Mouse (Mus musculus) midbrain, embryonic 16.5 days (tissue): ENCODE data around the gene Grk3. TPM values are rescaled to one million over a fixed set of nuclear protein-coding genes. Genes with fewer than 3 reads are reported as not detected.

ENCODE experiments used
- ATAC-seq: fragments of 200-750 bp; cut with Nextera tagmentation; 2 replicates; pipeline ENCODE4 v1.8.0; 2017; ENCODE audit warnings: moderate TSS enrichment
- H3K27ac ChIP-seq: fragments of 300-500 bp; sonication (generic); 2 replicates; pipeline ENCODE4 v1.5.1; 2014; ENCODE audit warnings: mild to moderate bottlenecking, low read length, mixed read lengths
- H3K27me3 ChIP-seq: fragments of 300-500 bp; sonication (generic); 2 replicates; pipeline ENCODE4 v1.6.1; 2014; ENCODE audit warnings: low read depth, low read length, mixed read lengths; ENCODE audit not compliant: control insufficient read depth, insufficient read depth
- H3K36me3 ChIP-seq: fragments of 300-500 bp; sonication (generic); 2 replicates; pipeline ENCODE4 v1.6.1; 2014; ENCODE audit warnings: mild to moderate bottlenecking, low read length, moderate library complexity, mixed read lengths; ENCODE audit not compliant: control insufficient read depth, insufficient read depth
- H3K4me1 ChIP-seq: fragments of 300-500 bp; sonication (generic); 2 replicates; pipeline ENCODE4 v1.6.1; 2014; ENCODE audit warnings: mild to moderate bottlenecking, low read length, mixed read lengths; ENCODE audit not compliant: control insufficient read depth, insufficient read depth
- H3K4me2 ChIP-seq: fragments of 300-500 bp; sonication (generic); 2 replicates; pipeline ENCODE4 v1.6.1; 2014; ENCODE audit warnings: mild to moderate bottlenecking, low read length, mixed read lengths
- H3K4me3 ChIP-seq: fragments of 300-500 bp; sonication (generic); 2 replicates; pipeline ENCODE4 v1.5.1; 2014; ENCODE audit warnings: low read depth, mild to moderate bottlenecking, low read length, moderate library complexity, mixed read lengths
- H3K9ac ChIP-seq: fragments of 300-500 bp; sonication (generic); 2 replicates; pipeline ENCODE4 v1.6.1; 2014; ENCODE audit warnings: low read depth, low read length, mixed read lengths
- H3K9me3 ChIP-seq: fragments of 300-500 bp; sonication (generic); replicated peaks from 2 replicates; pipeline ENCODE4 v1.6.1; 2014; ENCODE audit warnings: mild to moderate bottlenecking, low read length, mixed read lengths; ENCODE audit not compliant: control insufficient read depth, poor library complexity, severe bottlenecking
- WGBS: fragments of 180-500 bp; shearing (Covaris S2); extraction: QIAGEN DNeasy Blood & Tissue Kit; methylation state at CpG from one replicate; pipeline ENCODE4 v1.1.7; 2014; 5-methylcytosine and 5-hydroxymethylcytosine counted together
- polyA plus RNA-seq: library from polyadenylated mRNA; unstranded; fragments of >200 nt; fragmentation: Nextera tagmentation; extraction: Ambion mirVana; gene quantifications from 2 replicates; pipeline ENCODE4 v1.2.1, GENCODE M21; 2015

The Grk3 gene
- polyA plus RNA-seq, 1 experiment from 2014 or later: 31.5 TPM

DNA sequence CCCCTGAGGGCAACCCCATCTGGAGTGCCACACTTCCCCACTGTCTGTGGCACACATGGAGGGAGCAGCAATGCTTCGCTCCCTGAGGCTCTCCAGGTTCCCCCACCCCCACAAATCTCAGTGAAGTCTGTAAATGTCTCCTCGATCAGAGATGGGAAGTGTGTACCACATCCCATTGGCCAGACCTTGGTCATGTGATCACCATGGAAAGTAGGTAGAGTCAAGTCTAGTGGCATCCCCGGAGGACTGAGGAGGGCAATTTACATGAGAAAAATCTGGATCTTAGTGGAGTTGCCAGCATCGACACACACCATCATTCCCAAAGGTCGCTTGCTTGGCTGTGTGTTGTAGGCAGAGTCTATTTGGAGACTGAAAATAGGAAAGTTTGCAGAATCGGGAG is 23.0 kb upstream of the Grk3 start:
- WGBS: 74% methylated on average over 6 of the region's 6 CpGs

DNA sequence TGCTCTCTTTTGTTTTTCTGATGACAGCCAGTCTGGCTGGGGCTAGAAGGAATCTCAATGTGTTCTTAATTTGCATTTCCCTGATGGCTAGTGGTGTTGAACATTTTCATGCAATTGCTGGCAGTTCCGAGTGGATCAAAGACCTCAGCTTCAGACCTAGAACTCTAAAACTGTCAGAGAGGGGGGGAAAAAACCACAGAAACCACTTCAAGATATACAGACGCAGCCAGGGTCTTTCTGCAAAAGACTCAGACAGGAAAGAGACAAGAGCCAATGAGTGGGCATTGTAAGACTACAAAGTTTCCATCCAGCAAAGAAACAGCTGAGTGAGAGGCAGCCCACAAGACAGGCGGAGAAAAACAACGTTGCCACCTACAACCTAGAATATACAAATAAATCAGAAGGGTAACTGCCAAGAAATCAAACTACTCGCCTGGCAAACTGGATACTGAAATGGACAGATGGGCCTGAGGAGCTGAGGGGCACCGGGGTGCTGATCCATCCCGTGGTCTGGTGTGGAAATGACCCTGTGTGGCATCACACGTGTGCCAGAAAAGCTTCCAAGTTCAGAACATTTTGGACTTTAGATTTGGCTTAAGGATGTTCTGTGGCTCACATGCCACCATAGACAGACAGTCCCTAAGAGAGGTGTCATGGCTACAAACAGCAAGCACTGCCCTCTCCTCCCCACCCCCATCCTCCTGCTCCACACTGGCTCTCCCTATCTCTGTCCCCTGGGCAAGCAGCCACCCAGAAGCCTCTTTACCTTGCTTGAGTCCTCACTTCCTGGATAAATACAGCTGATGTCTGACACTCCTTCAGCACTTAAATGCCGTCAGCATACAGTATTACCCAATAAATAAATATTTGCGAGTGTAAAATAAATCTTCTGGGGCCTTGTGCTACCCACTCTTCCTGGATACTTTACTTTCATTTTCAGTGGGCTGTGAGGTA is 19.8 kb upstream of the Grk3 start:
- Histone ChIP-seq H3K27ac (peak overlapping the region; percentile 64), H3K4me2 (no peak overlapping the region), H3K27me3 (no peaks in the 10 kb centered on the region), H3K9me3 (no peaks in the 10 kb centered on the region), H3K4me3 (no peak overlapping the region), H3K4me1 (peaks cover 20% of the 10 kb centered on the region), H3K9ac (no peak overlapping the region), H3K36me3 (no peaks in the 10 kb centered on the region)
- no peak for ATAC-seq
- 60% methylated on average over 10 of the region's 10 CpGs for WGBS

More for the DNA sequence above, 23.0 kb upstream of the Grk3 start:
- Histone ChIP-seq H3K27me3 (no peaks in the 10 kb centered on the region), H3K36me3 (no peaks in the 10 kb centered on the region), H3K9me3 (no peaks in the 10 kb centered on the region), H3K4me1 (peaks cover 22% of the 10 kb centered on the region), H3K4me3 (no peak overlapping the region), H3K4me2 (no peak overlapping the region), H3K27ac (no peak overlapping the region), H3K9ac (no peak overlapping the region)
- ATAC-seq: no peak

DNA sequence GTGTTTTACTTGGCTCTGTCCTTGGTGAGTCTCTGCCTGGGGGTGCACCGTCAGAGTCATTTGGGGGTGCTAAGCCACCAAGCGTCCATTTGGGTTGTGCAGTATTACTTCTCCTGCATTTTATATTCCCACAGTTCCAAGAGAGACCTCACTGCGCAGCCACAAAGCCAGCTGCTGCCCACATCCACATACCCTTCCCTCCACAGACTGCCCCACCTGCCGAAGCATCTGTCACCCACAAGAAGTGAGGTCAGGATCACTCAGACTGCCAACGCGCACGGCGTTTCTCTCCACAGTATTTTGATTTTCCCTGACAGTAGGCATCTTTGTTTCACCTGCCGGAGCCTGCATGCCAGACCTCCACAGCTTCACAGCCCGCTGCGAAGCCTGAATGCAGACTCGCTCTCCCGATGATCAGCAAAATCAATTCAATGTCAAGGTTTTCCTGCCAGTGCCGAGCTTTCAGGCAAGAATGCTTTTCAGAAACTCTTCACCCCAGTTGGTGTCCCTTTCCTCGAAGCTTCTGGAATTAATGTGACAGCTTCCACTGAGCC is 15.7 kb upstream of the Grk3 start:
- Histone ChIP-seq H3K4me1 (peaks cover 20% of the 10 kb centered on the region), H3K27me3 (no peaks in the 10 kb centered on the region), H3K4me2 (no peak overlapping the region), H3K9ac (0 out of 2 replicates have a peak overlapping the region, but pooled peaks have one; percentile 15), H3K36me3 (no peaks in the 10 kb centered on the region), H3K4me3 (no peak overlapping the region), H3K9me3 (no peaks in the 10 kb centered on the region), H3K27ac (peak overlapping the region; percentile 26; the same call in 1 of the 2 replicates)
- no peak for ATAC-seq
- WGBS: 37% methylated on average over 15 of the region's 15 CpGs

GRCm38 (mm10) chr5:113030082-113030481 is 14.5 kb upstream of the Grk3 start:
- no peaks in the 10 kb centered on the region for H3K36me3 ChIP-seq
- no peak overlapping the region for H3K4me3 ChIP-seq
- ATAC-seq: no peak

DNA sequence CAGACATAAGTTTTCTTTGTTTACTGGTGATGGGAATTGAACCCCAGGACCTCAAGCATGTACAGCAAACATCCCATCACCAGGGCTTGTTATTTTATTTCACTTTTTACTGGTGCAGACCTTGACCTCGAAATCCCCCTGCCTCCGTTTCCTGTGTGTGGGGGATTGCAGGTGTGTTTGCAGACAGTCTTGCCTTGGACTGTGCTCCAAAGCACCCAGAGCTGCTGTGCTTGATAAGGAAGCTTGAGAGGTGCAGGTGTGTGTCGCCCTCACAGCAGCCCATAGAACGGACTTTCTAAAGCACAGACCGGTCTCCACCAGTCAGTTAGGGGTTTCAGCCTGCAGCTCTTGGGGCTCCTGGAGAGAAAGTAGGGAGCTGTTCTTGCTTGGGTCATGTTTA is 11.1 kb upstream of the Grk3 start:
- H3K27me3 ChIP-seq: no peaks in the 10 kb centered on the region
- H3K4me2 ChIP-seq: no peak overlapping the region
- WGBS: 94% methylated on average over 5 of the region's 5 CpGs
- H3K36me3 ChIP-seq: no peaks in the 10 kb centered on the region
- H3K9me3 ChIP-seq: no peaks in the 10 kb centered on the region
- H3K9ac ChIP-seq: no peak overlapping the region
- no peak overlapping the region for H3K27ac ChIP-seq
- ATAC-seq: no peak
- H3K4me3 ChIP-seq: no peak overlapping the region
- H3K4me1 ChIP-seq: peaks cover 6% of the 10 kb centered on the region

More at GRCm38 (mm10) chr5:113030082-113030481, 14.5 kb upstream of the Grk3 start:
- peaks cover 12% of the 10 kb centered on the region for H3K4me1 ChIP-seq
- H3K9me3 ChIP-seq: no peaks in the 10 kb centered on the region
- no peaks in the 10 kb centered on the region for H3K27me3 ChIP-seq
- WGBS: 78% methylated on average over 3 of the region's 3 CpGs
- no peak overlapping the region for H3K9ac ChIP-seq
- H3K4me2 ChIP-seq: no peak overlapping the region
- no peak overlapping the region for H3K27ac ChIP-seq

- no peaks in the 10 kb centered on the region for H3K4me1 ChIP-seq
- H3K27me3 ChIP-seq: no peaks in the 10 kb centered on the region
- WGBS: 31% methylated on average over 18 of the region's 18 CpGs
- ATAC-seq: 0 out of 2 replicates have a peak, but pooled peaks have one; percentile 3
- H3K9me3 ChIP-seq: no peaks in the 10 kb centered on the region
- no peaks in the 10 kb centered on the region for H3K36me3 ChIP-seq
- no peak overlapping the region for H3K4me3 ChIP-seq
- H3K9ac ChIP-seq: no peak overlapping the region
- no peak overlapping the region for H3K4me2 ChIP-seq
- no peak overlapping the region for H3K27ac ChIP-seq
Observed at GRCm38 (mm10) chr5:113024154-113024764, 8.7 kb upstream of the Grk3 start.

- ATAC-seq: no peak
- peaks cover 14% of the 10 kb centered on the region for H3K4me1 ChIP-seq
- H3K27ac ChIP-seq: no peak overlapping the region
- 59% methylated on average over 8 of the region's 8 CpGs for WGBS
- no peaks in the 10 kb centered on the region for H3K9me3 ChIP-seq
- no peaks in the 10 kb centered on the region for H3K27me3 ChIP-seq
- no peaks in the 10 kb centered on the region for H3K36me3 ChIP-seq
- no peak overlapping the region for H3K4me3 ChIP-seq
- H3K4me2 ChIP-seq: no peak overlapping the region
- no peak overlapping the region for H3K9ac ChIP-seq
Observed at GRCm38 (mm10) chr5:113018190-113018589, 2.6 kb upstream of the Grk3 start.

- Histone ChIP-seq H3K36me3 (no peaks in the 10 kb centered on the region), H3K9me3 (no peaks in the 10 kb centered on the region), H3K4me2 (no peak overlapping the region), H3K4me1 (peaks cover 14% of the 10 kb centered on the region), H3K27ac (no peak overlapping the region), H3K9ac (no peak overlapping the region), H3K4me3 (no peak overlapping the region), H3K27me3 (no peaks in the 10 kb centered on the region)
- no peak for ATAC-seq
- WGBS: 92% methylated on average over 1 of the region's 1 CpGs
Observed at GRCm38 (mm10) chr5:113017004-113017403, 1.4 kb upstream of the Grk3 start.
